Mouse (Mus musculus) adipocyte (in vitro differentiated cells): ENCODE measurements around the gene Chn1.

Experiments used
- DNase-seq: peaks from one replicate; pipeline ENCODE4 v3.0.0-alpha.2; 2016; ENCODE audit warnings: low spot score

Chn1 gene

DNA sequence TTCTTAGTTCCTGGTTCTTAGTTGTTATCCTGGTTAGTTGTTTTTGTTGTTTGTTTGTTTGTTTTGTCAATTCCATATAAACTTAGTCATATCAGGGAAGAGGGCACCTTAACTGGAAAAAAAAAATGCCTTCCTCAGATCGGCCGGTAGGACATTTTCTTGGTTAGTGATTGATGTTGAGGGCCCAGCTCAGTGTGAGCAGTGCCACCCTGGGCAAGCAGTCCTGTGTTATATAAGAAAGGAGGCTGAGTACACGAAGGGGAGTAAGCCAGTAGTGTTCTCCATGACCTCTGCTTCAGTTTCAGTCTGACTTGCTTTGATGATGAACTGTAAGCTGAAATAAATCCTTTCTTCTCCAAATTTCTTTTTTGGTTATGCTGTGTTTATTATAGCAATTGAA is 138.8 kb downstream of the Chn1 start:
- no peak for DNase-seq

DNA sequence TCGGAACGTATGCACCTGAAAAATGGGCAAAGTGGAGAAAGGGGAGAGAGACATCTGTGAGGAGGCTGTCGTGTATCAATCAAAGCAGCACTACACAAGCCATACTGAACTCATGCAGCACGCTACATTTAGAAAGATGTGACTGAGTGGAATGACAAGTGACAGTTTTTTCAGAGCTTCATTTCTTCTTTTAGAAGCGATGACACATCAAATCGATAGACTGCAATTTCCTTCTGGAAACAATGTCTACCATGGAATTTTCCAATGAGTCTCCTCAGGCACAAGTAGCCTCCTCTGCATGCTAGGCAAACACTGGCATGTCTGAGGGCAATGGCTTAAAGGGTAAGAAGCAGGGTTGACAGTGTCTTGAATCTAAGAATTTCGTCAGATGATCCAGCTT is 143.3 kb downstream of the Chn1 start:
- peak; percentile 26 for DNase-seq

DNA sequence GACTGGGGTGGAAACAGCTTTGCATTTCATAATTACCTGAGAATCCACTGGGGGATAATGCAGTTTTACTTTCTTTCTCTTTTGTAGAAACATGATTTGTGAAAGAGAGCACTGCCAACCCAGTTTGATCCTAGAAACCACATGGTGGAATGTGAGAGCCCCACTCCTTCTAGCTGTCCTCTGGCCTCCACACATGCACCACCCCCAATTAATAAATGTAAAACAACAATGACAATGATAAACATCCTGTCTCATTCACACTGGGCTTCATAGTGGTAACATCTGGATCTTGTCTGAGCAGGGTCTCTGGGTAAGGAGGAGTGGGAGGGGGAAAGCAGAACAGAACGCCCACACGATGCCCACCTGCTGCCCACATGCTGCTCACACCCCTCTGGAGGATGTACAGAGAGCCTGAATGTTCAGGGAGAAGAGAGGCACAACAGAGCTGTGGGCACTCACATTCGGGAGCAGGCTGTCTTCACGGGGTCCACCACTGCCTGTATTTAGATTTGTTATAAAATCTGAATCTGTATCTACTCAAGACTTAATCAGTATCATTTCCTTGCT is 156.6 kb downstream of the Chn1 start:
- DNase-seq, result no peak

DNA sequence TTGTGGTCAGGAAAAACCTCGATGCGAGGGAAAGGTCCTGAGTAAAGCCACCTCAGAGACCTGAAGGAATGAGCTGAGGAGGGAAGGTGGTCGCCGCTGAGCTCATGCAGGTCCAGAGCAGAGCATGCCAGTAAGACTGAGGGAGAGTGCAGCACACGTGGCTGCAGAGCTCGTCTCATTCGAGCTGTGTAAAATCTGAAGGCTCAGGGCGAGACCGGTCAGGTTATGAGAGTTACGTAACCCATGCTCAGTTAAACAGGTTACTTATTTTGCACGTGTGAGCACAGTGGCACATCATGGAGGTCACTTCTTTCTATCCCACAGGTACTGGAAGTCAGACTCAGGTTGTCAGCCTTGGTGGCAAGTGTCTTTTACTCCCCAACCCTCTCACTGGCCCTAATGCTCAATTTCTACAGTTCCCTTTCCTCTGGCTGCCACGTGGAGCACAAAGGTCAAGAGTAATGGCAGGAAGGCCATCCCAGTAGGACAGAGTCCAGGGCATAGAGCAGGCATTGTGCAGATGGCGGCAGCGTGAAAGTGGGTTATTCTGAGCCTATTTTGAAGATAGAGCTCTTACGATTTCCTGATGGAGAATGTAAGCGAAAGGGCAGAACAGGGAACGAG is 158.6 kb downstream of the Chn1 start:
- peak; percentile 32 for DNase-seq

GRCm38 (mm10) chr2:73615456-73615855 is 159.7 kb downstream of the Chn1 start:
- no peak for DNase-seq

GRCm38 (mm10) chr2:73614303-73614702 is 160.8 kb downstream of the Chn1 start:
- DNase-seq, result no peak

- DNase-seq, result no peak
Measured at GRCm38 (mm10) chr2:73612941-73613340, 162.2 kb downstream of the Chn1 start.

- no peak for DNase-seq
Measured at GRCm38 (mm10) chr2:73612367-73612914, 162.7 kb downstream of the Chn1 start.

- DNase-seq, result no peak
Measured at GRCm38 (mm10) chr2:73611798-73612197, 163.3 kb downstream of the Chn1 start.

GRCm38 (mm10) chr2:73609724-73610210 is 165.4 kb downstream of the Chn1 start:
- DNase-seq, result no peak

DNA sequence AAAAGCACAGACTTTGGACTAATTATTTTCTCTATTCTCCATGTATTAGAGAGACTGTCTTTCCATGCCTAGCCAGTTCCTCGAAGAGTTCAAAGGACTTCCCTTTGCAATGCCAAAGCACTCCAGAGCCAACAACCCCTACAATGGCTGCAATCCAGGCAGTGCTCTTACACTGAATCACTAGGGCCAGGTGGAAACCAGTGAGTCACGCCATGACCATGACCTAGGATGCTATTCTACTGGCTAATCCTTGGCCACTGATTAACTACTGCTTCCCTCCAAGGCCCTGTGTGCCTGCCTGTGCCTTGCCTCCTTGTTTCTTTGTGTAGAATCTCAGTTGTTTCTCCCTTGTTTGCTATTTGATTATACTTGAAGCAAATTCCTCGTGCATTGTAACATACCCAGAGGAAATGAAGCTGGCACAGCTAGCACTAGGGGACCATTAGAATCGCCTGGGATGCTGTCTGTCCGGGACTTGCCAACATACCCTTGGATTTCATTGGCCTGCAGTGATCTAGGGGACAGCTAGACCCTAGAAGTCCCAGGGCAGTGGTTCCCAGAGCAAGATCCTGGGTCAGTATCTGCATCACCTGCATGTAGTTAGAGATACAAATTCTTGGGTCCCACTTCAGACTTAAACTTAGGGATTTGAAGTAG is 166.0 kb downstream of the Chn1 start:
- DNase-seq, result no peak

- DNase-seq, result no peak
Measured at GRCm38 (mm10) chr2:73608391-73608790, 166.8 kb downstream of the Chn1 start.

GRCm38 (mm10) chr2:73607609-73608008 is 167.5 kb downstream of the Chn1 start:
- no peak for DNase-seq

DNA sequence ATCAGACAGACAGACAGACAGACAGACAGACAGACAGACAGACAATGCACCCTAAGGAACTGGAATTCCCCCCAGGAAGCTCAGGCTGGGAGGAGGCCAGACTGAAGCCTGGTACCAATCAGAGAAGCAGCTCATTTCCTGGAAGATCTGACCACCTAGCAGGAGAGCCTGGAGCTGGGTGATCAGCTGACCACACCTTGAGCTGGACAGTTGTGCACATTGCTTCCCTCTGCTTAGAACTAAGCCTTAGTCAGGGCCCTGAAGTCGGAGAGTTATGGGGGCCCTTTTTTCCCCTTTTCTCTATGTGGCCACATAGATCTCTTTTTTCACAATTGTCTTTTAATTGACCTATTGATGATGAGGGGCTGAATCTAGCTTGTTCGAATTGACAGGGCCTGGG is 168.0 kb downstream of the Chn1 start:
- no peak for DNase-seq

- no peak for DNase-seq
Measured at GRCm38 (mm10) chr2:73606616-73607015, 168.5 kb downstream of the Chn1 start.

DNA sequence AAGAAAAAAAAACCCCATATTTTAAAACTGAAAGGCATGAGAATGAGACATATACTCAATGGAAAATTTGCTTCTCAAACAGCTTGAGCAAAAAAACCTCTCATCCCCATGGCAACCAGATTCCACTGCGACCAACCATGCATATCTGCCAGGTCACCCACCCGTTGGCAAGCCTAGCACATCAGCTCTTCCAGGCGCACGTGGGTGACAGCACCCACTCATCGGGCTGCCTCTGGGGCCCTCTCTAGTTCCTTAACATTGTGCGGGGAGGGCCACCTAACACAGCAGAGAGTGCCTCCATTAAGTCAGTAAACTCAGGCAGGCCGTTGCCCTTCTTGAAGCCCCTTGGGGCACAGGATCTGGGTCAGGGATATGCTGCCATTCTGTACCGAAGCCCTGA is 170.1 kb downstream of the Chn1 start:
- no peak for DNase-seq

DNA sequence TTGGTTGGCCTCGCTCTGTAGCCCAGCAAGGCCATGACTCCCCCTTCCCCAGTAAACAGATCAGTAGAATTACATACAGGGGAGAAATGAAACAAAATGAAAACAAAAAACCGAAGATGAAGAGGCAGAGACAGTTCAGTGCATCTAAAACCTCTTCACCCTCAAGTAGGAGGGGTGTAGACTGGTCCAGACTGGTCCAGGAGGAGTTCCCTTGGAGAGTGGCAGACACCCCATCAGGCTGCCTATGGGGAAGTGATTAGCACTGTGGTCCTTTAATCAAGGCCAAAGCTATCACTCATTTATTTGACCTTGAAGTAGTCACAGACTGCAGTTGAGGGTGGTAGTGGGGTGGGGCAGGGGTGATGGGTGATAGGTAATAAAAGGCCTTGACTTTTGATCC is 170.6 kb downstream of the Chn1 start:
- DNase-seq, result no peak

DNA sequence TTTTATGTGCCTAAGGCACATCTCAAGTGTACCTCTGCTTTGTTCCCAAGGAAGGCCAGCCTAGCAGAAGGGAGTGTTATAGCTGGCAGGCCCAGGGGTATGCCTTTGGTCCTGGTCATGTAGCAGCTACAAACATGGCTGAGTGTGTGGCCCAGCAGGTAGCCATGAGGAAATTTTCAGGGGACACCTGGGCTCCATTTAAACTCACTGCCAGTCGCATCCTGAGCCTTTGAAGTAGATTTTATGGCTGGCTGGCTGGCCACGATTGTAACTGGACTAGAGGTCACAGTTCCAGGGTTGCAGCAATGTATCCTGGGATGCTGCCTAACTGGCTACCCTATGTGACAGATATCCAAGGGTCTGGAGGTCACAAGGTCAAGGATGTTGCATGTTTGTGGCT is 174.5 kb downstream of the Chn1 start:
- DNase-seq, result no peak

DNA sequence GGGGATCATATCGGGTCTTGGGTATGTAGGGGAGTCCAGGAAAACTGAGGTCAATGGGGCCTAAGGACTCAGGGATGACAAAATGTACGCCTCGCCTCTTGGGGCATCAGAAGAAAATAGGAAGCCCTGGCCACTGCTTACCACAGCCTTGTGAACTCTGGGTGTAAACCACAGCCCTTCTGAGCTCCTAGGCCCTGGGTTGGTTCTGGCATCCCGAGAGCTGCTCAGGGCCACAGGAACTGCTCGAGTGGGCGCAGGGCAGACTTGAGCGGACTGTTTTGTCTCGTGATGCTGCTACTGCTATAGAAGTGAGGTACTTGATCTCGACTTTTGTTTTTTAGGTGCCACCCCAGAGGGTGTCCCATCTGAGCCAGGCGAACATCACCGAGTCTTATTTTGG is 177.4 kb downstream of the Chn1 start:
- DNase-seq, result no peak

DNA sequence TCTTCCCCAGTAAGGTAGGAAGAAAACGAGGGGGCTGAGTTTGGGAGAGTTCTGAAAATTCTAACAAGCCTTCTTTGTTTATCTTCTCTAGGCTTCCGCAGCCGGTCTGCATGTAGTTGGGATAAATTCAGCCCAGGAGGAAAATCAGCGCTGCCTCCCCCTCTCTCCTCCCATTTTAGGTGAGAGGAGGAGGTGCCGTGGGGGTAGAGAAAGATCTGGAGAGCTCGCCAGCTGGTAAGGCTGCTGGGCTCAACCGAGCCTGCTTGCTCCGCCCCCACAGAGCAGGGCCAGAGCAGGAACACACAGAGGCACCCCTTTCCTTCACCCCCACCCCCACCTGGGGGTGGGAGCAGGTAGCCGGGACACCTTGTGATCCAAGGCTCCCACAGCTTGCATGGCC is 178.4 kb downstream of the Chn1 start:
- DNase-seq, result no peak

DNA sequence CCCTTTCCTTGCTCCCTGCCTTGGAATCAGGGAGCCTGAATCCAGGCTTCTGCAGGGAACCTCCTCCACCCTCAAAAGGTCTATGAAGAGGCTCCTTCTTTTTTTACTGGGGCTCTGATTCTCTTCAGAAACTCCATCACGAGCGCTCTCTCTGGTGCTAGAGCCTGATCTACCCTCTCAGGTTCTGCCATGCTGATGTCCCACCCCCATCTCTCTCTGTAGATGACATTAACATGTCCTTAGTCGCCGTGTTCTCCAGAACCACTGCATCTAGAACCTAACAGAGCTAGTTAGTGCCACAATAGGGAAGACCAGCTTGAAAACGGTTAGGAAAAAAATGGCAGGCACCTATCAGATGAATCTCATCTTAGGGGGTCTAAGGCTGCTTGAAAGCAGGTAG is 178.8 kb downstream of the Chn1 start:
- DNase-seq, result no peak

DNA sequence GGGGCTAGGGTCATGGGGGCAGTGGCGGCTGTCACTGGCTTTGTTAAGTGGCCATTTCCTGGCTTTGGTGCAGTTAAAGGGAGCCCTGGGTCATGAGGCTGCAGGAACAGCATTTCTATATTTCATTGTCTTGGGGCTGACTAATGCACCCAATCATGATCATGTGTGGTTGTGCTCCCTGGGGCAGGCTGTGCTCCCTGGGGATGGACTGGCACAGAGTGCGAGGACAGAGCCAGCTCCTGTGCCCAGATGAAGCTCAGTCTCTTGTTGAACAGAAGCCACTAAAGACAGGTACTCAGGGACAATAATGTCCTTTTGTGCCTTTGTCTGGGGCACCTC is 182.1 kb downstream of the Chn1 start:
- DNase-seq, result no peak
